Mouse (Mus musculus): Measurements from ENCODE around the gene Tm7sf2. TPM values are rescaled to one million over a fixed set of nuclear protein-coding genes. Genes with fewer than 3 reads are reported as not detected.

Gene Tm7sf2
- polyA plus RNA-seq, 1 experiment from 2014 or later = 42.6 TPM

DNA sequence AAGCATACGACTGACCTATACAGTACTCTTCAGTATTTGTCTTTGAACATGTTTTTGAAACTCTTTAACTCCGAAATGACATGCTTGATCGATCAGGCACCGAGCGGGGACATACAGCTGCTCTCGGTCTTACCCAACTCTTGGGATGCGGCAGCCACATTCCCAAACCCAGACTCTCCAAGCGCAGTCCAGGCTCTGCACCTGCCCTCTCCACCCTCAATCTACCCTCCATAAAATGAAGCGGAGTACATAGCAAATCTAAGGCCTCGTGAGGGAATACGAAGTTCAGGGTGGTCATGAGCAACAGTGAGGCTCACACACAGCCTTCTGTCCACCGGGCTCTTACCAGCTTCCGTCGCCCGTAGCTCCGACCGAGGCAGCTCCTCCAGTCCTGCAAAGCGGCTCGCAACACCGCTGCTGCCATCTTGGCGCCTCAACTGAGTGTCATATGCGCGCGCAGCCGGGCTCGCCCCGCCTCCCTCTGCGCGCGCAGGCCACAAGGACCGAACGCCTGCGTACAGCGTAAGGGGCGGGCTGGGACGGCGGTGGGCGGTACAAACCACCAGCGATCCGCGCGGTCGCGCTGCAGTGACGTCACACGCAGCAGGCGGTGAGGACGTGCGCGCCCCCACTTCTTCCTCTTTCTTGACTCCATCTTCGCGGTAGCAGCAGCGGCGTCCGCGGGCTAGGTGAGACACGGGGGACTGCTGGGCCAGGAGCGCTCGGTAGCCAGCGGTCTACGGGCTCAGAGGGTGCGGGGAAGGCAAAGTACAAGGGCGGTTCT, 10.7 kb downstream of the Tm7sf2 start, which contains the start of the genes Mrpl49 and Fau:
Mrpl49 (minus strand) TSS at position 473 of the 784 bp plus-strand sequence.
Fau (plus strand) TSS at position 532 of the 784 bp plus-strand sequence.
- ATAC-seq (peak; percentile 79), DNase-seq (peak; percentile 99)
- H3K4me3 ChIP-seq (ENCODE audit: low read depth, low read length) = peak within 1 kb of the TSS; percentile 78
- peak within 1 kb of the TSS; percentile 82 for H3K4me2 ChIP-seq (ENCODE audit: low read depth, low read length)
- H3K9ac ChIP-seq (replicated peaks) = peak within 1 kb of the TSS; percentile 94
- 1% methylated on average over 63 of the region's 63 CpGs for WGBS (ENCODE audit: insufficient replicate concordance)
- no peaks in the 10 kb centered on the region for H3K27me3 ChIP-seq (ENCODE audit: insufficient read depth, low read length)
- H3K36me3 ChIP-seq (replicated peaks; ENCODE audit: insufficient read depth, low read length) = peaks cover 46% of the 10 kb centered on the region
- H3K27ac ChIP-seq (ENCODE audit: low read depth) = peak within 1 kb of the TSS; percentile 75
- TF ChIP-seq CTCF (IDR thresholded peaks at IDR 0.05; ENCODE audit: low read depth) = 0 out of 2 replicates have a peak, but pooled peaks have one; percentile 7
- TF ChIP-seq EP300 (IDR thresholded peaks at IDR 0.05; ENCODE audit: low read depth) = no peak; the same call in 1 of the 2 replicates
- peaks cover 30% of the 10 kb centered on the region for H3K4me1 ChIP-seq (ENCODE audit: insufficient read depth)
- no peaks in the 10 kb centered on the region for H3K9me3 ChIP-seq (ENCODE audit: low read length)

DNA sequence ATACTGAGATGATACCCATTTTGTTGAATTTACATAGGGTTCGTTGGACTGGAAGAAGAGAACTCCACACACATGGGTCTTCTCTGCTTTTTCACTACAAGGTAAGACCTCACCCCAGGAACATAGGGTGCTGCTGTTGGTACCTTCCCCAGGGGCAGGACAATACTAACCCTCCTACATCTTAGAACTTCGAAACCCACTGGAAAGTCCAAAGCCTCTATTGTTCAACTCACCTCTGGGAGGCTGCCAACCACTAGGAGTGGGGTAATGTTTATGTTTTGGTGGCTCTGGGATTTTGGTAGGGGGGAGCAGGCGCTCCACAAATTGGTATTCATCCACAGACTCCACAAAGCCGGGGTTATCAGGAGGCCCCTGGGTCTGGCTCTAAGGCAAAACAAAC, 11.5 kb downstream of the Tm7sf2 start:
- no peak for ATAC-seq
- H3K4me2 ChIP-seq (ENCODE audit: low read depth, low read length) = peak overlapping the region; percentile 82
- no peak for TF ChIP-seq EP300 (IDR thresholded peaks at IDR 0.05; ENCODE audit: low read depth)
- no peak for TF ChIP-seq CTCF (IDR thresholded peaks at IDR 0.05; ENCODE audit: low read depth)
- H3K36me3 ChIP-seq (replicated peaks; ENCODE audit: insufficient read depth, low read length) = peaks cover 54% of the 10 kb centered on the region
- H3K4me1 ChIP-seq (ENCODE audit: insufficient read depth) = peaks cover 25% of the 10 kb centered on the region
- WGBS (ENCODE audit: insufficient replicate concordance) = 50% methylated on average over 4 of the region's 4 CpGs
- no peaks in the 10 kb centered on the region for H3K27me3 ChIP-seq (ENCODE audit: insufficient read depth, low read length)
- H3K9me3 ChIP-seq (ENCODE audit: low read length) = no peaks in the 10 kb centered on the region
- peak overlapping the region; percentile 67 for H3K9ac ChIP-seq (replicated peaks)
- peak overlapping the region; percentile 78 for H3K4me3 ChIP-seq (ENCODE audit: low read depth, low read length)
- no peak for DNase-seq
- peak overlapping the region; percentile 30; the same call in 1 of the 2 replicates for H3K27ac ChIP-seq (ENCODE audit: low read depth)

DNA sequence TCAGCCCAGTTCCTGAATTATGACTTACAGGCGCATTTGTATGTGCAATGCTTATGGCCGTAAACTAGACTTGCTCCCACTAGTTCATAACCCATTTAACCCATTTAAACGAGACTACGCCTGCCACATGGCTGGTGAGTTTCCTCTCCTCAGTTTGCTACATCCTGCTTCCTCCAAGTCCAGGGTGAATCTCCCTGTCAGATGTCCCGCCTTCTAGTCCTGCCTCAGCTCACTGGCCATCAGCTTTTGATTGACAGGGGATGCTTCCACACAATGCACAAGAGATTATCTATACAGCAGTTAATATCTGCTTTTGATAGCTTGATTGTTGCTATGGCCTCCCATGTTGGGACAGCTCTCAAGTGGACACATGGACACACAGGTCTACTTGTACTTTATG, 13.9 kb downstream of the Tm7sf2 start:
- no peak overlapping the region for H3K4me3 ChIP-seq (ENCODE audit: low read depth, low read length)
- peaks cover 74% of the 10 kb centered on the region for H3K36me3 ChIP-seq (replicated peaks; ENCODE audit: insufficient read depth, low read length)
- no peak for DNase-seq
- no peak overlapping the region for H3K27ac ChIP-seq (ENCODE audit: low read depth)
- H3K27me3 ChIP-seq (ENCODE audit: insufficient read depth, low read length) = no peaks in the 10 kb centered on the region
- H3K4me1 ChIP-seq (ENCODE audit: insufficient read depth) = peaks cover 16% of the 10 kb centered on the region
- TF ChIP-seq EP300 (IDR thresholded peaks at IDR 0.05; ENCODE audit: low read depth) (no peak), CTCF (IDR thresholded peaks at IDR 0.05; ENCODE audit: low read depth) (no peak)
- no peak overlapping the region for H3K9ac ChIP-seq (replicated peaks)
- no peaks in the 10 kb centered on the region for H3K9me3 ChIP-seq (ENCODE audit: low read length)
- no peak for ATAC-seq
- 78% methylated on average over 5 of the region's 5 CpGs for WGBS (ENCODE audit: insufficient replicate concordance)
- H3K4me2 ChIP-seq (ENCODE audit: low read depth, low read length) = no peak overlapping the region

GRCm38 (mm10) chr19:6052516-6052915, 15.7 kb downstream of the Tm7sf2 start:
- Histone ChIP-seq H3K9me3 (ENCODE audit: low read length) (no peaks in the 10 kb centered on the region), H3K4me2 (ENCODE audit: low read depth, low read length) (no peak overlapping the region), H3K36me3 (replicated peaks; ENCODE audit: insufficient read depth, low read length) (peaks cover 81% of the 10 kb centered on the region), H3K9ac (replicated peaks) (no peak overlapping the region), H3K27me3 (ENCODE audit: insufficient read depth, low read length) (no peaks in the 10 kb centered on the region), H3K27ac (ENCODE audit: low read depth) (no peak overlapping the region), H3K4me3 (ENCODE audit: low read depth, low read length) (no peak overlapping the region), H3K4me1 (ENCODE audit: insufficient read depth) (peaks cover 24% of the 10 kb centered on the region)
- WGBS (ENCODE audit: insufficient replicate concordance) = 86% methylated on average over 7 of the region's 7 CpGs
- DNase-seq (no peak), ATAC-seq (no peak)
- TF ChIP-seq EP300 (IDR thresholded peaks at IDR 0.05; ENCODE audit: low read depth) (no peak), CTCF (IDR thresholded peaks at IDR 0.05; ENCODE audit: low read depth) (no peak)

GRCm38 (mm10) chr19:6048681-6049410, 19.3 kb downstream of the Tm7sf2 start:
- H3K4me1 ChIP-seq (ENCODE audit: insufficient read depth) = peaks cover 23% of the 10 kb centered on the region
- peak overlapping the region; percentile 76 for H3K4me2 ChIP-seq (ENCODE audit: low read depth, low read length)
- WGBS (ENCODE audit: insufficient replicate concordance) = 52% methylated on average over 11 of the region's 11 CpGs
- peak overlapping the region; percentile 99 for H3K27ac ChIP-seq (ENCODE audit: low read depth)
- no peak for ATAC-seq
- H3K36me3 ChIP-seq (replicated peaks; ENCODE audit: insufficient read depth, low read length) = peaks cover 58% of the 10 kb centered on the region
- no peaks in the 10 kb centered on the region for H3K9me3 ChIP-seq (ENCODE audit: low read length)
- H3K27me3 ChIP-seq (ENCODE audit: insufficient read depth, low read length) = no peaks in the 10 kb centered on the region
- H3K4me3 ChIP-seq (ENCODE audit: low read depth, low read length) = peak overlapping the region; percentile 73
- DNase-seq = peak; percentile 29
- peak overlapping the region; percentile 11; the same call in 1 of the 2 replicates for H3K9ac ChIP-seq (replicated peaks)
- no peak; the same call in 1 of the 2 replicates for TF ChIP-seq EP300 (IDR thresholded peaks at IDR 0.05; ENCODE audit: low read depth)

DNA sequence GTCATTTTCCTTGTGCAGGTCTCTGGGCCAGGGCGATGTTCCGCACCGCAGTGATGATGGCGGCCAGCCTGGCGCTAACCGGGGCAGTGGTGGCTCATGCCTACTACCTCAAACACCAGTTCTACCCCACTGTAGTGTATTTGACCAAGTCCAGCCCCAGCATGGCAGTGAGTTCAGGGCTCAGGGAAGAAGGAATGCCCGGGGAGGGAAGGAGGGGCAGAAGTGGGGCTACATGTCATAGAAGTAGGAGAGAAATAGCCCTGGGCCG, 20.3 kb downstream of the Tm7sf2 start:
- Histone ChIP-seq H3K27ac (ENCODE audit: low read depth) (peak overlapping the region; percentile 99), H3K4me1 (ENCODE audit: insufficient read depth) (peaks cover 23% of the 10 kb centered on the region), H3K4me3 (ENCODE audit: low read depth, low read length) (peak overlapping the region; percentile 73), H3K9ac (replicated peaks) (peak overlapping the region; percentile 91), H3K4me2 (ENCODE audit: low read depth, low read length) (peak overlapping the region; percentile 76), H3K36me3 (replicated peaks; ENCODE audit: insufficient read depth, low read length) (peaks cover 48% of the 10 kb centered on the region), H3K27me3 (ENCODE audit: insufficient read depth, low read length) (no peaks in the 10 kb centered on the region), H3K9me3 (ENCODE audit: low read length) (no peaks in the 10 kb centered on the region)
- no peak for ATAC-seq
- WGBS (ENCODE audit: insufficient replicate concordance) = 73% methylated on average over 8 of the region's 8 CpGs
- TF ChIP-seq EP300 (IDR thresholded peaks at IDR 0.05; ENCODE audit: low read depth) = no peak
- no peak for TF ChIP-seq CTCF (IDR thresholded peaks at IDR 0.05; ENCODE audit: low read depth)
- DNase-seq = no peak
